Mouse (Mus musculus): ENCODE data around the gene Nrl. TPM values are rescaled to one million over a fixed set of nuclear protein-coding genes. Genes with fewer than 3 reads are reported as not detected.
A peak's percentile ranks its signal among the peaks of the same experiment; 100 is the strongest.

The Nrl gene
- total RNA-seq, 2 experiments from 2014 or later = 0.19 TPM; not detected in 1

GRCm38 (mm10) chr14:55540067-55540786, 15.4 kb upstream of the Nrl start, which contains the start of gene Pck2:
TSS of gene Pck2 (plus strand) at chr14:55540266.
- peak; percentile 85 for ATAC-seq (replicated peaks; ENCODE audit: low FRiP score, poor library complexity, severe bottlenecking)

- no peak for ATAC-seq (replicated peaks; ENCODE audit: low FRiP score, poor library complexity, severe bottlenecking)
These were observed 11.4 kb upstream of the Nrl start for GRCm38 (mm10) chr14:55536116-55536745.

GRCm38 (mm10) chr14:55527940-55528339, 3.2 kb upstream of the Nrl start:
- ATAC-seq (replicated peaks; ENCODE audit: low FRiP score, poor library complexity, severe bottlenecking) = peak; percentile 82

- no peak for ATAC-seq (replicated peaks; ENCODE audit: low FRiP score, poor library complexity, severe bottlenecking)
These were observed 1.9 kb upstream of the Nrl start for GRCm38 (mm10) chr14:55526674-55527073.

GRCm38 (mm10) chr14:55524062-55524461, 719 bp downstream of the Nrl start:
- ATAC-seq (replicated peaks; ENCODE audit: low FRiP score, poor library complexity, severe bottlenecking) = no peak

- no peak for ATAC-seq (replicated peaks; ENCODE audit: low FRiP score, poor library complexity, severe bottlenecking)
These were observed 4.1 kb downstream of the Nrl start for GRCm38 (mm10) chr14:55520451-55521361.

GRCm38 (mm10) chr14:55519604-55520003, 5.2 kb downstream of the Nrl start:
- ATAC-seq (replicated peaks; ENCODE audit: low FRiP score, poor library complexity, severe bottlenecking) = no peak

- ATAC-seq (replicated peaks; ENCODE audit: low FRiP score, poor library complexity, severe bottlenecking) = no peak
These were observed 5.9 kb downstream of the Nrl start for GRCm38 (mm10) chr14:55518897-55519296.

GRCm38 (mm10) chr14:55515846-55516245, 8.9 kb downstream of the Nrl start:
- no peak for ATAC-seq (replicated peaks; ENCODE audit: low FRiP score, poor library complexity, severe bottlenecking)

- no peak for ATAC-seq (replicated peaks; ENCODE audit: low FRiP score, poor library complexity, severe bottlenecking)
These were observed 10.9 kb downstream of the Nrl start for GRCm38 (mm10) chr14:55513927-55514326.

GRCm38 (mm10) chr14:55511037-55511436, 13.7 kb downstream of the Nrl start:
- ATAC-seq (replicated peaks; ENCODE audit: low FRiP score, poor library complexity, severe bottlenecking) = no peak

GRCm38 (mm10) chr14:55510125-55510731, 14.6 kb downstream of the Nrl start, which contains the start of gene Cpne6:
TSS of gene Cpne6 (plus strand) at chr14:55510445.
- ATAC-seq (replicated peaks; ENCODE audit: low FRiP score, poor library complexity, severe bottlenecking) = no peak

GRCm38 (mm10) chr14:55509540-55509939, 15.2 kb downstream of the Nrl start:
- ATAC-seq (replicated peaks; ENCODE audit: low FRiP score, poor library complexity, severe bottlenecking) = no peak

- ATAC-seq (replicated peaks; ENCODE audit: low FRiP score, poor library complexity, severe bottlenecking) = no peak
These were observed 17.0 kb downstream of the Nrl start for GRCm38 (mm10) chr14:55507801-55508200.

- no peak for ATAC-seq (replicated peaks; ENCODE audit: low FRiP score, poor library complexity, severe bottlenecking)
These were observed 19.2 kb downstream of the Nrl start for GRCm38 (mm10) chr14:55505612-55506011.

GRCm38 (mm10) chr14:55497449-55497821, 27.3 kb downstream of the Nrl start:
- ATAC-seq (replicated peaks; ENCODE audit: low FRiP score, poor library complexity, severe bottlenecking) = peak; percentile 63

- no peak; the same call in 1 of the 2 replicates for ATAC-seq (replicated peaks; ENCODE audit: low FRiP score, poor library complexity, severe bottlenecking)
These were observed 27.9 kb downstream of the Nrl start for GRCm38 (mm10) chr14:55496761-55497448.

GRCm38 (mm10) chr14:55495509-55496240, 29.1 kb downstream of the Nrl start:
- no peak for ATAC-seq (replicated peaks; ENCODE audit: low FRiP score, poor library complexity, severe bottlenecking)

GRCm38 (mm10) chr14:55492103-55492502, 32.7 kb downstream of the Nrl start:
- ATAC-seq (replicated peaks; ENCODE audit: low FRiP score, poor library complexity, severe bottlenecking) = no peak
